Mouse (Mus musculus): ENCODE results near the gene Ric3.

Gene Ric3

DNA sequence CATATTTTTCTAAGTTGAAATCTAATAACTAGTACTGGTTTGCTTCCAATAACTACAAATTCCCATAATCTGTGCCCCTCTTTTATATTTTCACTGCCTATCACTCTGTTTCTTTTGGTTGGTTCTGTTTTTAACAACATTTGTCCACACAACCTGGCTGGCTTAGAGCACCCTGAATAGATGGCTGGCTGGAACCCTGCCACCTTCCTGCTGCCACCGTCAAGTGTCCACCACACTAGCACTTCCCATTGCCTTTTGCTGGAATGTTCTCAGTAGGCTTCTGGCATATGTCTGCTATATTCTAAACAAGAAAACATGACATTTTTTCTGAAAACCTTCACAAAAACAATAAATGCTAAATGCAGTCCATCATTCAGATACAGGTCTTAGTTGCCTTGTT is 32.3 kb downstream of the Ric3 start:
- in situ Hi-C loops (cut with MboI): no loop called here

DNA sequence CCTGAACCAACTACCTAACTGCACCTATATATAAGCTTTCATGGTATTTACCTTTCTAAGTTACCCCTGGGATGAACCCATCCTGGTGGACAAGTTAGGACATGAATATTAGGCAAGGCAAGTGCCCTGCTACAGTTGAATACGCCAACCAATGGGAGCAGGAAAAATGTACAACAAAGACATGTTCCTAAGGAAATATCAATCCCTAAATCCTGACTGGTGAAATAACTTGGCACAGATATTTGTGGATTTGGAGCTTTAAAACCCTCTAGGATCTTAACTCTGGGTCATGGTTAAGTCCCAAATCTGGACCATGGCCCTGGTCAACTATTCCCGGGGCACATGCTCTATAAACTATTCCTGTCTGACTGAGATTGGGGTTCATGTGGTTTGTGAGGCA is 37.3 kb downstream of the Ric3 start:
- in situ Hi-C loops (cut with MboI): no loop called here

DNA sequence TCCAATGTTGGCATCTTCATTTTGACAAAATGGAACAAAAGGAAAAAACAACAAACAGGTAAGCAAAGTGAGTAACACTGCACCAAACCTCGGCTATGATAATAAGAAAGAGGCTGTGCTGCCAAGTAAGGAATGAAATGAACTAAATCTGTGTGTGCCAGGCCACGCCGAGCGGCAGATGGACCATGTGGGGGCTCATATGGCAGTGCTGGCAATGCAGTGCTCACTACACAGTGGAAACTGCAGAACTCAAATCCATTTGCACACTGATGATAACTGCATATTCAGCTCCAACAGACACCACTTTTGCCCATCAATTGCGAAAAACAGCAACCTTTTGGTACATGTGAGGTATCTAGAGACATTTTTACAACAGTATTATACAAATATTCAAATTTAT is 43.7 kb downstream of the Ric3 start:
- in situ Hi-C loops (cut with MboI): no loop called here

DNA sequence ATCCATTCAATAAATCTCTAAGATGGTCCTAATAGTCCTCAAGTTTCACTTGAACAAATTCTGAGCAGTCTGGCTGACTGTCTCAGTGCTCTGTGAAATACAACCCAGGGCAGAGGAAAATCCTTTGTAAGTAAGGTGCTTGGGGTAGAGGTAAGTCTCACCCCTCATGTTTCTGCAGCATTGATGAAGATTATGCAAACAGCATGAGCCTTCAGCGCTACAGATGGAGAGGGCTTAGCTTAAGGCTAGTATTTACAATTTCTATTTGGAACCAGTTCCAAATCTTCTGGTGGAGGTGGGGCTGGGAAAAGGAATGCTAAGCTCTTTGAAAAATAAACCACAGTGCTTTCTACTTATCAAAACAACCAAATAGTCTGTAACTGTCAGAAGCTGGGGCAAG is 44.1 kb downstream of the Ric3 start:
- in situ Hi-C loops (cut with MboI): no loop called here

DNA sequence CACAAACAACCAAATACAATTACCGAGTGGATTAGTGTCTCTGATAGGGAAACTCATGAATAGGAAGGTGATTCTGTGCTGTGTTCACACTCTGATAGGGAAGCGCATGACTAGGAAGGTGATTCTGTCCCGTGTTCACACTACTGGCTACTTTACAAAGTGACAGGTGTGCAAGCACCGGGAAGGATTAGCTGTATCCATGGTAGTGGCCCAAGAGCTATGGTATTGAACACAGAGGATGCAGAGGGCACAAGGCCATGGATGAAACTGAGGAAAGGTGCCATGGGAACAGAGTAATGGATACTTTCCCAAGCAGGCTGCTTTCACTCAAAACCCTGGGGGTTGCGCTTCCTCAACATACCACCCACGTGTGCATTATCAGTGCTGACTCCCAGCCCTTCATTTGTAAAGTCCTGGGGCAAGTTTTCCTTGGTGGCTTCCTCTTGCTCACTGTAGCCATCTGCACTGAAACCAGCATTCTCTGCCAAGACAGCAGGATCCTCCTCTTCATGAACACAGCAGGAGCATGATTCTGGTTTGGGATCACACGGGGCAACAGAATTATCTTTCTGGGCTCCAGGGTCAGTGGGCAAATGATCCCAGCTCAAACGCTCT is 44.9 kb downstream of the Ric3 start:
- in situ Hi-C loops (cut with MboI): no loop called here

DNA sequence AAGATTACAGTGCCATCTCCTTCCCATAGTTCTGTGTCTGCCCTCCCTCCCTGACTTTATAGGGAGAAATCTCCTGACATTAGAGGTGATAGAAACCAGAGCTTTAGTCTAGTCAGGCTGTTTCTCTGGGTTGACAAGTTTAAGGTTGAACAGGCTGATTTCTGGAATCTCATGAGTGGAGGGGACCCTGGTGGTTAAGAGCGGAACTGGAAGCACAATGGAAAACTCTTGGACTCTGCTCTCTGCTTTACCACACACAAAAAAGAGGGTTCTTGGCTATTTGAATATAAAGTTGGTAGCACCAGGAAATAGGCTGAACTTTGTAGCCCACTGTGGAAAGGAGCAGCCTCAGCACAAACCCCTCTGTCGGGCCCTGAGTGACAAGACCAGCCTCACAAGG is 51.1 kb downstream of the Ric3 start:
- in situ Hi-C loops (cut with MboI): no loop called here

DNA sequence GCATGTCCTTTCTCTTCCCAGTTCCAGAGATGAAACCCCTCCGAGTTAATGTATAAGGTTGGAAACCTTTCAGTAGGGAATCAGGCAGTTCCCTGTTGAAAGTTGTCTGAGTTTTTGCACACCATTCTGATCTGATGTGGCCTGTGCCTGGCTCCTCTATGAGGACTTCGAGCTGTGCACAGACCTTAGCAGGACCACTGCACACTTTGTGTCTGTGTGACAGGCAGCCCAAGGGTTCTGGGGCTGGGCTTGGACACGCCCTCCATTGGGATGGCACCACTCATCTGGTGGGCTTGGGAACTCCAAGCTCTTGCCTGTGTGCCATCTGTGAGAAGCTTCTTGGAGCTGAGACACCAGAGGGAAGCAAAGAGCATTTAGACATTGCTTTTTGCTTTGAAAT is 51.8 kb downstream of the Ric3 start:
- in situ Hi-C loops (cut with MboI): no loop called here

DNA sequence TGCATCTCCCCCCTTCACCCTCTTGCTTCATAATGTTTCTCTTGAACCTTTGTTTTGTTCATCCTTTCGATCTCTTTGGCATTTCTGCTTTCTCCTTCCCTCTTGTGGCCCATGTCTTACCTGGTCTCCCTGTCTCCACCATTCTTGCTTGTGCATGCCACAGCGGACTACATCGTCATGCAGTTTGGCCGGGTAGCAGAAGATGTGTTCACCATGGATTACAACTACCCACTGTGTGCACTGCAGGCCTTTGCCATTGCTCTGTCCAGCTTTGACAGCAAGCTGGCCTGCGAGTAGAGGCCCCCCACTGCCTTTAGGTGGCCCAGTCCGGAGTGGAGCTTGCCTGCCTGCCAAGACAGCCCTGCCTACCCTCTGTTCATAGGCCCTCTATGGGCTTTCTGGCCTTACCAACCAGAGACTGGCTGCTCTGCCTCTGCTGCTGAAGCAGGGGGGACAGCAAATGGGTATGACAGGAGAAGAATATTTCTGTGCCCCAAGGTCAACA is 53.1 kb downstream of the Ric3 start:
- in situ Hi-C loops (cut with MboI): no loop called here

DNA sequence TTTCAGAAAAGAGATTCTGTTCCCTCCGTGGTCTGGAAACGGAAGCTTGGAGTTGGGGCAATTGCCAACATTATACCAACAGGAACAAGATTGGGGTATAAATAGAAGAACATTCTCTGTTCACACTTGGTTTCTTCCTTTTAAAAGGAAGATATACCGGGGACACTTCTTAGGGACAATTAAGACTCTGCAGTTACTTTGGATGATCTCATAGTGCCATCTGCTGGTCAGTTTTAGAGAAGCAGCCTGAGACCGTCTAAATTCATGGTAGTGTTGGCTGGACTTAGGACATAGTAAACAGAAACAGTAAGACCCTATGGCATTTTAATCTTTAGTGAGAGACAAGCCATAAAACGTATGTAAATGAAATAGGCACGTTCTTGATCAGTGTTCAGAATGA is 54.9 kb downstream of the Ric3 start:
- in situ Hi-C loops (cut with MboI): no loop called here

DNA sequence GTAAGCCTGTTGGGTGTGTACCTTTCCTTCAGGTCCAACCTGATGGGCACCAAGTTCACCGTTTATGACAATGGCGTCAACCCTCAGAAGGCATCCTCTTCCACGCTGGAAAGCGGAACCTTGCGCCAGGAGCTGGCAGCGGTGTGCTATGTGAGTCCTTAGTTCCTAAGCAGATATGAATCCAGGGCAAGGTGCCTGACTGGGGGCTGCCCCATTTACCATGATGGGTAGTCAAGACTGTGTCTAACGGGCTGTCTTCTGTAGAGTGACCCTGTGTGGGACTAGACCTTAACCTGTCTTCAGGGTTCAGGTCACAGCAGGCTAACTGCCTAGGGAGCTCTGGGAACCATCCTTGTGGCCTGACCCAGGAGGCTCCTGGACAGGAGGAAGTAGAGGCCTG is 55.4 kb downstream of the Ric3 start:
- in situ Hi-C loops (cut with MboI): no loop called here

DNA sequence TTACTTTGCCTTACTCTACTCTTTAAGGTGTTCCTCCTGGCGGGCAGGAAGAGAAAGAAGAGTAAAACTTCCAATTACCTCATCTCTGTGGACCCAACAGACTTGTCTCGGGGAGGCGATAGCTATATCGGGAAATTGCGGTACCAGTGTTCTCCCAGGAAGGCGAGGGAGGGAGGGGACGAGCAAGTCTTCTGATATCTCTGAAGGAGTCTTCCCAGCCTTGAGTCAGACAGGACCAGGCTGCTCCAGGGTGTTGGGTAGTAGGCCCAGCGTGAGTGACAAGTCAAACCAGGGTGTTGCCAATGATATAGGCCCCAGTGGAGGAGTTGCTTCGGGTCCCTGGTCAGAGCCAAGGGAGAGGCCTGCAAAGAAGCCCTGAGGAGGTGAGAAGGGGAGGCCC is 56.2 kb downstream of the Ric3 start:
- in situ Hi-C loops (cut with MboI): no loop called here

DNA sequence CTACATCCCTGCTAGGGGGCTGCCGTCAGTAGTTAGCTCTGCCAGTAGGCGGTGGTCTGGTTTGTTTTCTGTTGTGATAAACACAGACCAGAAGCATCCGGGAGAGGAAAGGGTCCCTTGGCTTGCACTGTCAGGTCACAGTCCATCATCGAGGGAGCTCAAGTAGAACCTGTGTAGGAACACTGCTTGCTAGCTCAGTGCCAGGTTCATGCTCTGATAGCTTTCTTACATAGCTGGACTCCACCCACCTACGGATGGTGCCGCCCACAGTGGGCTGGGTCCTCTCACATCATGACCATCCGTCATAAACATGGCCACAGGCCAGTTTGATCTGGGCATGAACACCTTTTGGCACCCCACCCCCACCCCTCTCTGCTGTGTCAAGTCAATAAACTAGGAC is 57.4 kb downstream of the Ric3 start:
- in situ Hi-C loops (cut with MboI): no loop called here

DNA sequence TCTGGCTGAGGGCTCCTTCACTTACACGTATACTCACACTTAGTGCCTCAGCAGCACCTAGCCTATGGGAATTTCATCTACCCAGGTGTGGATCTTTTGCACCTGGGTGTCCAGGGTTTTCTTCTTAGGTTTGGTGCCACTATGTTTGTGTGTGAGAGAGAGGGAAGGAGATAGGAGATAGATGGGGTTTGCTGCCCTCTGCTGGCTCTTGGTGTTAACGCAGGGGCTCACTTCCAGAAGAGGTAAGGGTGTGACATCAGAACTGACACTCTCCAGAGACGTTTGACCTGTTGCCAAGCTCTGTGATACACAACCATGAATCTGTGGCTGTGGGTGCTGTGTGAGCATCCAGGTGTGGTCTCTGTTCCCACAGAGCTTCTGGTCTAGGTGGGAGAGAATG is 61.7 kb downstream of the Ric3 start:
- in situ Hi-C loops (cut with MboI): no loop called here

DNA sequence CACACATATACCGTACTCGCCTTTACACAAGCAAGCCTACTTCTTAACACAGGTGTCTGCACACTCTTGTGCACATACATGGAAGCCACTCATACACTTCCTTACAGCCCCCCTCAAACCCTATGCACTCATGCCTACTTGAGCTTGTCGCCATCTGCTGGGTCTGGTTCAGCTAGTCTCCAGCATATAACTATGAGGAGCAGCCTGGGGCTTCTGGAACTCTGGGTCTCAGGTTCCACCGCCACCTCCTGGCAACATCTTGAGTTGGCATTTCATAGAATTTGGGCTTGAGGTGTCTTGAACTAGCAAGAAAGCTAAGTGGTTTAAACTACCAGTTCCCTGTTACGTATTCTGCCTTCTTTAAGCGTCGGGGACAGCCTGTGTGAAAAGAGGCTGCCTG is 63.9 kb downstream of the Ric3 start:
- in situ Hi-C loops (cut with MboI): no loop called here

DNA sequence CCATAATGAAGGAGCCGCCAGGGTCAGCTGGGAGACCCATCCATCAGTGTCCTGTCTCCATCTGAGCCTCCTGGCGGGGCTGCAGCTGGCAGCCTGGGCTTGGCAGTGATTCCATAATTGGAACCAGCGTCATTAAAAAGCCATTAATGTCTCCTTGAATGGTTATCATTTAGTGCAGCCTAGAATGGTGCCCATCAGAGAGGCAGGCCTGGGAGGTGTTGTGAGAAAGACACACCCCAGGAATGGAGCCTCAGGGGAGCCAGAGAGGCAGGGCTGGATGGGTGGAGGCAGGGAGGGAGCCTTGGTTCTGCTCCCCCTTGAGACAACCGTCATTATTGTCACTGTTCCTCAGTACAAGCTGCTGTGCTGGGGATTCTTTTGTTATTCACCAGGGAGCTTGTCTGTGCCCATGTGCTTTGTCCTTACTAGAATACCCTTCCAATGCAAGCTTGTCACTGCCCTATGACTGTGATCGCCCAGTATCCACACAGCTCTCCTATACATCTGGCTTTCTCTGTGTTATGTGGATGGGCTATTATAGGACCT is 66.7 kb downstream of the Ric3 start:
- in situ Hi-C loops (cut with MboI): no loop called here

DNA sequence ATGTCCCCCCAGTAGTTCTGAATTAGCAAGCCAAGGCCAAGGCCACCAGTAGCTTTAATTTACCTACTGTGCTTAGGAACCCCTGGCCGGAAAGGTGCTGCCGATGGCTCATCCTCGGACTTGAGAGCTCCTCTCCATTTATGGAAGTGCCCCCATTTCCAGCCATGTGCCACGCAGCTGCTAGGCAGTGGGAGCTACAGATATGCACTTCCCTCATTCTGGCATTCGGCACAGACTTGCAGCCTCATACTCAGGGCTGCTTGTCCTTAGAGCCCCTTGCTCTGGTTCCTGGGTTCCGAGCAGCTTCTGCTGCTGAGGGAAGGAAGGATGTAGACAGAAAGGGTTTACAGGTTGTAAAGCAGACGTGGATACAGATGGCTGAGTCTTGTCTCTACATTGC is 68.3 kb downstream of the Ric3 start:
- in situ Hi-C loops (cut with MboI): no loop called here

DNA sequence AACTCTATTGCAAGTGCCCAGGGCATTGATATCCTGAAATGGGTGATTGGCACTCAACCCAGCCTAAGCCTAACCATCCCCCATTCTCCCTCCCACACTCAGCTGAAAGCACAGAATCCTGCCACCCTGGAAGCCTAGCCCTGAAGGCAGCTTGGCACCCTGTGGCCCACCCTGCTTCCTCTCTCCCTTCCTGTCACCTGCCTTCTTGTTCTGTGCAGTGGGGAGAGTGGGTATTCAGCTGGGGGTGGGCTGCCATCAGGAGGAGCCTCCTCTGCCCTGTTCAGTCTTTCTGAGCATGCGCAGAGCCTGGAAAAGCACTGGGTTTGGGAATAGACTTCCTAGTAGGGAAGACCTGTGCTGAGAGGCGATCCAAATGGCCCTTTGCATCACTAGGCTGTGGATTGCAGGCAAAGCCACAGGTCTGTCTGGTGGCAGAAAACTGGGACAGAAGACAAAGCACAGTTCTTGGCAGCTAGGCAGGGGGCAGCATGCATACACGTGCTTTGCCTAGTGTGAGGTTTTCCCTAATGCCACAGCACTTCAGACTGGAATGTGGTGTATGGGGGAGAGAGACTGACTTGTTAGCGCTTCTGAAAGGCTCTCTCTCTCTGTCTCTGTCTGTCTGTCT is 70.0 kb downstream of the Ric3 start:
- in situ Hi-C loops (cut with MboI): no loop called here

DNA sequence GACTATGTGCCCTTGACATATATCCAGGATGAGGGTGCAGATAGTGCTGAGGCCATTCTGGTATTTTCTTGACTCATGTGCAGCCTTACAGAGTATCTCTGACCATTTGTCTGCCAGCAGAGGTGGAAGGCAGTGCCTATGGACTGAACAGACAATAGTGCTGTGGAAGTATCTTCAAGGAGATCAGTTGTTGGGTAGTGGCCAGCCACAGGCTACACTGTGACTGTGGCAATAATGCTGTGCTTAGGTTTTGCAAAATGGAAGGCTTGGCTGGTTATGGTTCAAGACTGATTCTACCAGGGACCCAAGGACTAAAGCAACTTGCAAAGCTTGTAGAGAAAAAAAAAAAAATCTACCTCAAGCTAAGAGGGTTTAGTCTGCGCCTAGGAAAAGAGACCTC is 70.6 kb downstream of the Ric3 start:
- in situ Hi-C loops (cut with MboI): no loop called here

DNA sequence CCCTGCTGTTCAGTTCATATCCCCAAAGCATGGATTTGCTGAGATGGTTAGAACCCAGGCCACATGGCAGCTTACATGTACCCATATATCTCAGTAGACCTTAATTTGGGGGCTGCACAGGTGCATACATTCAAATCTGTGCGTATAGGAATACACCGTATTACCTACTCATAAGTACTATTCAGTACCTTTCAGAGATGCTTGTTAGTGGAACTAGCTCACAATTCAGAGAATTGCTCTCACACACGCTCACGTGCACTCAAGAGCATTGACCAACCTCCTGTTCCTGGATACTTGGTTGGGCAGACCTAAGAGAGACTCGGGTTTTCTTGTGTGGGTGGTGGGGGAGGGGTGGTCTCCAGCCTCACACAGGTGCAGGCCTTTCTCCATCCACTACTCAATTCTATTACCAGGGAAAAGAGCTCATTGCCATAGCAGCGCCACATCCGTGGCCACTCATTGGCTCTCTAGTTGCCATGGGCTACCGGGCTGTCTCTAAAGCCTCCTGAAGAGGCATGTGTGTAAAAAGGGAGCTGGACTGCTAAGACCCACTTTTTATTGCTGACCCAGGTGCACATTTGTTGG is 71.4 kb downstream of the Ric3 start:
- in situ Hi-C loops (cut with MboI): no loop called here

DNA sequence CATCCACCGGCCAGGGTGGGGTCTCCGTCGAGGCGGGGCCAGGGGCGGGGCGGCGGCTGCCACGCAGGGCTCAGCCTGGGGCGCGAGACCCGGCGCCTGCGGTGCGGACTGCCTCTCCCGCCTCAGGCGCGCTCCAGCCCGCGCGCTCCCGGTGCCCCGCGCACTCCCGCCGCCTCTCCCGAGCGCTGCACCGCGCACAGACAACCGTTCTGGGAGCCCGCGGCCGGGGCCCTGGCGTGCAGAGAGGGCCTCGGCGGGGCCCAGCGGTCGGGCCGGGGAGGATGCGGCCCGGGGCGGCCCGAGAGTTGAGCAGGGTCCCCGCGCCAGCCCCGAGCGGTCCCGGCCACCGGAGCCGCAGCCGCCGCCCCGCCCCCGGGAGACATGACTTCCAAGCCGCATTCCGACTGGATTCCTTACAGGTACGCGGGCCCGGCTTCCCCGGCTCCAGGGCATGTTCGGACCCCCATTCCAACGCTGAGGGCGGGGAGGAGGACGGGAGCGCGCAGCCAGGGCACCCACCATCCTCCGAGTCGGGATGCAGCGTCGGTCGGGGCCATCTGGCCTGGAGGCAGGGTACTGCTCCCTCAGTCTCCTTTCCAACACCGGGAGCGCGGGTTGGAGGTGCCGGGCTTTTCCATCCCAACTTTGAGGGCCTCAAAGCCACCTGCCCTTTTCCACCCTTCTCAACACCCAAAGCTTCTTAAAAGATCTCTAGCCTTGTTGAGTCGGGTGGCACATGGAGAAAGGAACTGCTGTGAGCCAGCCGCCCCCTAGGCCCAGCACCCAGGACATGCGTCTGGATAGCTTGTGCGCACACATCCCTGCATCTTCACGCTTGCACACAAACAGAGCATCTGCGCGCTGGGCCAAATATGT is 72.2 kb downstream of the Ric3 start:
- in situ Hi-C loops (cut with MboI): no loop called here

DNA sequence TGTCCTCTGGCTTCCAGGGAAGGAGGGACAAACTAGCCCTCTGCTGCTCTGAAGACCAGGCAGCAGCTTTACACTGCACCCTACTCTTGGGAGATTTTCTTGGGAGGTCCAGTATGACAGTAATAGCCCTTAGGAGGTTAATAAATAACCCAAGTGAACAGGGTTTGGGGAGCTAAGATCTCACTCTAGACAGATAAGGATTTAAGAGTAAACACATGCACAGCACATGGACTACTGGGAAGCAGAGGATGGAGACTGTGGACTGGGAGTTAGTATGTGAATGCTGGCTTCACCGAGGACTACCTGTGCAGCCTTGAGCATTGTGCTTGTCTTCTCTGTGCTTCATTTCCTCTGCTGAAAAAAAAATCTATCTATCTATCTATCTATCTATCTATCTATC is 73.9 kb downstream of the Ric3 start:
- in situ Hi-C loops (cut with MboI): no loop called here

DNA sequence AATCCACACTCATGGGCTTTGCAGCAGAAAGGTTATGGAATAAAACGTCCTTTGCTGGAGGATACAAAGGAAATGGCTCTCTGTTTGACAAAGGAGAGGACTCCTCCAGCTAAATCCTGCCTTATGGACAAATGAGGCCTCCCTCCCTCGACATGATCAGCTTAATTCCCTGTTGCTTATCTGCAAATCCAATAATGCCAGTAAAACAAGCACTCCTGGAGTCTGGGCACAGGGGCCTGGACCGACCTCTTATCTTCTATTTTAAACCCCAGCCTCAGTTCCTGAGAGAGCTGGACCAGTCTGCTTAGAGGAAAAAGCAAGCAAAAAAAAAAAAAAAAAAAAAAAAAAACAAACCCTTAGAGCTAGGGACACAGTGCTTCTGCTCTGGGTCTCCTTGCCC is 79.5 kb downstream of the Ric3 start:
- in situ Hi-C loops (cut with MboI): no loop called here

Data from mature B cell (primary cell).